Mouse (Mus musculus): ENCODE data around the gene Yes1.
"Not testable (repeated sequence)": the region's sequence is repeated elsewhere in the genome, so short reads cannot be mapped to it uniquely, and the experiment has no call there.

Yes1 gene

GRCm38 (mm10) chr5:32711485-32711884 is 100.5 kb downstream of the Yes1 start:
- DNase-seq (ENCODE audit: low spot score): no peak

GRCm38 (mm10) chr5:32712221-32713041 is 101.5 kb downstream of the Yes1 start:
- no peak for DNase-seq (ENCODE audit: low spot score)

GRCm38 (mm10) chr5:32713042-32713702 is 102.2 kb downstream of the Yes1 start:
- no peak for DNase-seq (ENCODE audit: low spot score)

GRCm38 (mm10) chr5:32713703-32714467 is 102.9 kb downstream of the Yes1 start:
- peak; percentile 95 for DNase-seq (ENCODE audit: low spot score)

- no peak for DNase-seq (ENCODE audit: low spot score)
Observed at GRCm38 (mm10) chr5:32717726-32718125, 106.8 kb downstream of the Yes1 start.

GRCm38 (mm10) chr5:32718916-32719315 is 107.9 kb downstream of the Yes1 start:
- no peak for DNase-seq (ENCODE audit: low spot score)

- no peak for DNase-seq (ENCODE audit: low spot score)
Observed at GRCm38 (mm10) chr5:32720416-32720815, 109.4 kb downstream of the Yes1 start.

- no peak for DNase-seq (ENCODE audit: low spot score)
Observed at GRCm38 (mm10) chr5:32721316-32721715, 110.3 kb downstream of the Yes1 start.

- DNase-seq (ENCODE audit: low spot score): no peak
Observed at GRCm38 (mm10) chr5:32722263-32722662, 111.3 kb downstream of the Yes1 start.

GRCm38 (mm10) chr5:32722711-32723110 is 111.7 kb downstream of the Yes1 start:
- not testable (repeated sequence) for DNase-seq (ENCODE audit: low spot score)

GRCm38 (mm10) chr5:32723981-32724380 is 113.0 kb downstream of the Yes1 start:
- no peak for DNase-seq (ENCODE audit: low spot score)

GRCm38 (mm10) chr5:32725397-32725796 is 114.4 kb downstream of the Yes1 start:
- not testable (repeated sequence) for DNase-seq (ENCODE audit: low spot score)

- DNase-seq (ENCODE audit: low spot score): no peak
Observed at GRCm38 (mm10) chr5:32728300-32728699, 117.3 kb downstream of the Yes1 start.

- no peak for DNase-seq (ENCODE audit: low spot score)
Observed at GRCm38 (mm10) chr5:32728851-32729250, 117.9 kb downstream of the Yes1 start.

GRCm38 (mm10) chr5:32733892-32734291 is 122.9 kb downstream of the Yes1 start:
- DNase-seq (ENCODE audit: low spot score): not testable (repeated sequence)

- no peak for DNase-seq (ENCODE audit: low spot score)
Observed at GRCm38 (mm10) chr5:32735779-32736178, 124.8 kb downstream of the Yes1 start.
